Mouse (Mus musculus): Measurements from ENCODE around the gene Slc24a2. TPM values are rescaled to one million over a fixed set of nuclear protein-coding genes. Genes with fewer than 3 reads are reported as not detected.

The Slc24a2 gene
- polyA plus RNA-seq, 1 experiment from 2014 or later, result not detected

DNA sequence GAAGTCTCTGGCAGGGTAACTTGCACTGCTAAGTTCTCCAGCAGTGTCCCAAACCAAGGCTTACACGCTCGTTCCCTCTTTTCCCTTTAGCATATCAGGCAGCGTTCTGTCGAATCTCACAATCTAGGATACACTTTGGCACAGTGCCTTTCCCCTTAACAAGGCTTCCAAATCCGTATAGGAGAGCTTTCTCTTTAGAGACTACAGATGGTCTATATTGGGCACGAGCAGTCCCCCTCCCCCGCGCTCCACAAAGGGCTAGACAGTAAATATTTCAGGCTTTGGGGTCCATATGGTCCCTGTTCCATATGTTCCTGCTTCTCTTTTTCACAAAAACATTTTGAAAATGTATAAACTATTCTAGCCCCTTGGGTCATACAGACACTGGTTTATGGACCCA lies 205.7 kb downstream of the Slc24a2 start:
- Histone ChIP-seq H3K9ac (ENCODE audit: low read length) (no peak overlapping the region), H3K4me1 (replicated peaks; ENCODE audit: control insufficient read depth, insufficient read depth, low read length) (no peaks in the 10 kb centered on the region), H3K27me3 (replicated peaks; ENCODE audit: control insufficient read depth, insufficient read depth, low read length) (no peaks in the 10 kb centered on the region), H3K36me3 (ENCODE audit: control insufficient read depth, insufficient read depth, low read length) (no peaks in the 10 kb centered on the region), H3K27ac (ENCODE audit: low read depth) (no peak overlapping the region), H3K4me3 (ENCODE audit: low read depth, low read length) (no peak overlapping the region), H3K4me2 (ENCODE audit: low read length) (no peak overlapping the region), H3K9me3 (ENCODE audit: control insufficient read depth, low read length) (no peaks in the 10 kb centered on the region)
- DNase-seq (ENCODE audit: low spot score) (no peak), ATAC-seq (replicated peaks; ENCODE audit: low FRiP score, low TSS enrichment, low read depth) (no peak)
- WGBS, result 61% methylated on average over 8 of the region's 8 CpGs

DNA sequence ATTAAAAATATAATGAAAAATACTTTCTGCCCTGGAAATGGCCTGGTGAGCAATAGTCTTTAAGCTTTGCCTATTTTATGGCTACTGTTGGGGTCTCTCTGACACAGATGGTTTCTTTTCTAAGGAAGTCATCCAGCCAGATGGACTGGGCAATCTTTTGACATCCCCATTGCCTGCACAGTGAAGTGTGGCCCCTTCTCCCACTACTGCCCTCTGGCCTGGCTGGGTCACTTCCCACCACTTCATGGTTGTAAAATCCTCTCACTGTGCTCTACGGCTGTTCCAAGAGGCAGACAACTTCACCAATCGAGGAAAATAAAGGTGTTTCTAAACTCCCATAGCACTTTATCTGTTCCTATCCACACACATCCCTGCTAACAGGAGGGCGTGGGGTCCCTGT lies 208.7 kb downstream of the Slc24a2 start:
- Histone ChIP-seq H3K27me3 (replicated peaks; ENCODE audit: control insufficient read depth, insufficient read depth, low read length) (no peaks in the 10 kb centered on the region), H3K4me2 (ENCODE audit: low read length) (no peak overlapping the region), H3K36me3 (ENCODE audit: control insufficient read depth, insufficient read depth, low read length) (no peaks in the 10 kb centered on the region), H3K4me3 (ENCODE audit: low read depth, low read length) (no peak overlapping the region), H3K9me3 (ENCODE audit: control insufficient read depth, low read length) (no peaks in the 10 kb centered on the region), H3K4me1 (replicated peaks; ENCODE audit: control insufficient read depth, insufficient read depth, low read length) (no peaks in the 10 kb centered on the region), H3K27ac (ENCODE audit: low read depth) (no peak overlapping the region), H3K9ac (ENCODE audit: low read length) (no peak overlapping the region)
- ATAC-seq (replicated peaks; ENCODE audit: low FRiP score, low TSS enrichment, low read depth) (no peak), DNase-seq (ENCODE audit: low spot score) (no peak)
- WGBS, result 68% methylated on average over 3 of the region's 3 CpGs

DNA sequence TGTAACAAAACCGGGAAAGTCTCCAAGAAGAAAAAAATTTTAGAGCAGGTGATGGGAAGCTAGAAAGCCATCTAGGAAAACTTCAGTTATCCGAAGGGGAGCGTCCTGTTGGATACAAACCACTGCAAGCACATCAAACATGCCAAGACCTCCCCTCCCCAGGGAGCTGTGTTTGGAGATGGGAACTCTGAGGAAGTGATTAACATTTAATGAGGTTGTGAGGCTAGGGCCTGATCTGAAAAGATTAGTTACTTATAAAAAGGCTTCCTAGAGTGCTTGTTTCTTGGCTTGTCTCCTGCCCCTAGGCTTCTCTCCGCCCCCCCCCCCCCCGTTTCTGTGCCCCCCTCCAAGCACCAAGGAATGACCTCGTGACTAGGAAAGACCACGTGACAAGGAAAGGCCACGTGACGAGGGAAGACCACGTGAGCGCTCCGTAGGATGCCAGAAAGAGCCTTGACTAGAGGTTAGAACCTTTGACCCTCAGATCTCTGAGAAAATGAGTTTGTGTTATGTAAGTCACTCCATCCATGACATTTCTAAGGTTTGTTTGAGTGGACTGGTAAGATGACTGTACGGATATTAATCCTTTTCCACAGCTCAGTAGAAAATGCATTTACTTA lies 210.7 kb downstream of the Slc24a2 start:
- Histone ChIP-seq H3K9me3 (ENCODE audit: control insufficient read depth, low read length) (no peaks in the 10 kb centered on the region), H3K27ac (ENCODE audit: low read depth) (no peak overlapping the region), H3K4me2 (ENCODE audit: low read length) (no peak overlapping the region), H3K27me3 (replicated peaks; ENCODE audit: control insufficient read depth, insufficient read depth, low read length) (no peaks in the 10 kb centered on the region), H3K9ac (ENCODE audit: low read length) (no peak overlapping the region), H3K36me3 (ENCODE audit: control insufficient read depth, insufficient read depth, low read length) (no peaks in the 10 kb centered on the region), H3K4me1 (replicated peaks; ENCODE audit: control insufficient read depth, insufficient read depth, low read length) (no peaks in the 10 kb centered on the region), H3K4me3 (ENCODE audit: low read depth, low read length) (no peak overlapping the region)
- WGBS, result 63% methylated on average over 13 of the region's 13 CpGs
- DNase-seq (ENCODE audit: low spot score) (no peak), ATAC-seq (replicated peaks; ENCODE audit: low FRiP score, low TSS enrichment, low read depth) (no peak)

DNA sequence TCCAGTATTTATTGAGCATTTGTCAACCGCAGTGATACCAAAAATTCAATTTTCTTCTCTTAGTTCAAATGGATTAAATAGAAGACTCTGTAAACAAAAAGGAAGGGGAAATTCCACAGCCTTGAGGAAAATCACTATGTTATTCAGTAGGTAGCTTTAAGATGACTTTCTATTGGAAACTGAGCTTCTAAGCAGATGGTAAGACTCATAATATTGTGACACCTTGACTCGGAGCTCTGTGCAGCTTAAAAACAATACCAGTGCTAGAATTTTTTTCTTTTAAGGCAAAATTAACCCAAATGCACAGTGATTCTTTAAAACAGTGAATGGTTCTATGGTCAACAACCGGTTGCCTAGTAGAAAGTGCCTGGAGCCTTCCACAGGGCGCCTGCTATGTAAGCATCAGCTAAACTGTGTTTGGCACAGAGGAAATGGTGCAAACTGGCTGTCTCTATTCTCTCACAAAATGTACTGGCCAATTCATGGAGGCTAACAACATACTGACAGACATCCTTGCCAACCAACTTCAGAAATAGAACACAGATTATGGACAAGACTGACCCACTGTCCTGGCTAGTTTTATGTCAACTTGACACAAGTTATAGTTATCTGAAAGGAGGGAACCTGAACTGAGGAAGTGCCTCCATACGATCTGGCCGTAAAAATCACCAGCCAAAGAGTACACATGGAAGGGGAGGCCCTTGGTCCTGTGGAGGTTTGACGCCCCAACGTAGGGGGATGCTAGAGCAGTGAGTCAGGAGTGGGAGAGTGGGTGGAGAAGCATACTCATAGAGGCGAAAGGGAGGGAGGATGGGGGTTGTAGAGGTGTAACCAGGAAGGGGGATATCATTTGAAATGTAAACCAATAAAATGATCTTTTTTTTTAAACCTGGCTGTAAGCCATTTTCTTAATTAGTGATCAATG lies 211.9 kb downstream of the Slc24a2 start:
- Histone ChIP-seq H3K4me3 (ENCODE audit: low read depth, low read length) (no peak overlapping the region), H3K27me3 (replicated peaks; ENCODE audit: control insufficient read depth, insufficient read depth, low read length) (no peaks in the 10 kb centered on the region), H3K36me3 (ENCODE audit: control insufficient read depth, insufficient read depth, low read length) (no peaks in the 10 kb centered on the region), H3K9me3 (ENCODE audit: control insufficient read depth, low read length) (no peaks in the 10 kb centered on the region), H3K4me2 (ENCODE audit: low read length) (no peak overlapping the region), H3K9ac (ENCODE audit: low read length) (no peak overlapping the region), H3K4me1 (replicated peaks; ENCODE audit: control insufficient read depth, insufficient read depth, low read length) (no peaks in the 10 kb centered on the region), H3K27ac (ENCODE audit: low read depth) (no peak overlapping the region)
- no peak for DNase-seq (ENCODE audit: low spot score)
- 76% methylated on average over 9 of the region's 9 CpGs for WGBS
- ATAC-seq (replicated peaks; ENCODE audit: low FRiP score, low TSS enrichment, low read depth), result no peak

DNA sequence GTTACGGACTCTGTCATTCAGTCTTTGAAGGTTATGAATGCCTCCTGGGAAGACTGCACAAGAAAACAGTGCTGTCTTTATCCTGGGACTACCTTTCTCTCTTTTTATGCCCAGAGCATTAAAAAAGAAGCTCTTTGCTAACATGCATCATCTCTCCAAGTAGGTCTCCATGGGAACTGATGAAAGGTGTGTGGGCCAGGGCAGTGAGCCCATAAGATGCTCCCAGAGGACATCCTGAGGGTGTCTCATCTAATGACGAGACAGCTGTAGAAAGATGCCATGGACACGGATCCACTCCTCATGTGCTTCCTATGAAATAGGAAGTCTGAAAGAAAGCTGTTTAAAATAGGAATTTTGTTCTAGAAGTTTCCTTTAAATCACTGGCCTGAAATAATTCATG lies 212.8 kb downstream of the Slc24a2 start:
- Histone ChIP-seq H3K36me3 (ENCODE audit: control insufficient read depth, insufficient read depth, low read length) (no peaks in the 10 kb centered on the region), H3K9ac (ENCODE audit: low read length) (no peak overlapping the region), H3K4me3 (ENCODE audit: low read depth, low read length) (no peak overlapping the region), H3K4me1 (replicated peaks; ENCODE audit: control insufficient read depth, insufficient read depth, low read length) (no peaks in the 10 kb centered on the region), H3K9me3 (ENCODE audit: control insufficient read depth, low read length) (no peaks in the 10 kb centered on the region), H3K4me2 (ENCODE audit: low read length) (no peak overlapping the region), H3K27me3 (replicated peaks; ENCODE audit: control insufficient read depth, insufficient read depth, low read length) (no peaks in the 10 kb centered on the region), H3K27ac (ENCODE audit: low read depth) (no peak overlapping the region)
- ATAC-seq (replicated peaks; ENCODE audit: low FRiP score, low TSS enrichment, low read depth), result no peak
- WGBS, result 81% methylated on average over 3 of the region's 3 CpGs
- no peak for DNase-seq (ENCODE audit: low spot score)

DNA sequence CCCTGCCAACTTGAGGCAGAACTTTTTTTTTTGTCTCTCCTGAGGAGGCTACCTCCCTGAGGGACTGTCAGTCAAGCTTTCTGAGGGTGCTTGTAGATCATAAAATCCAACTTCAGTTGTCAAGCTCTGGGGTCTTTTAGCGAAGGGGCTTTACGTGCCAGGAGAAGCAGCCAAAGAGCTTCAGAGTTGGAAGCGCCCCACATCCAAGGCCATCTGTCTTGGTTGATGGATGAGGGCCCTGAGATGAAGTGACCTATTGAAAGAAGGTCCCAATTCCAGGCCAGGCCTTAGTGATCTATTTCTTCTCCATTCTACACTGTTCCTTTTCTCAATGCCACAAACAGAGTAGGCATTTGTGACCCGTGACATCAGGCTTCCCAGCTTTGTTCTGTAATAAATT lies 214.5 kb downstream of the Slc24a2 start:
- Histone ChIP-seq H3K27me3 (replicated peaks; ENCODE audit: control insufficient read depth, insufficient read depth, low read length) (no peaks in the 10 kb centered on the region), H3K9me3 (ENCODE audit: control insufficient read depth, low read length) (no peaks in the 10 kb centered on the region), H3K9ac (ENCODE audit: low read length) (no peak overlapping the region), H3K27ac (ENCODE audit: low read depth) (no peak overlapping the region), H3K4me3 (ENCODE audit: low read depth, low read length) (no peak overlapping the region), H3K4me1 (replicated peaks; ENCODE audit: control insufficient read depth, insufficient read depth, low read length) (no peaks in the 10 kb centered on the region), H3K36me3 (ENCODE audit: control insufficient read depth, insufficient read depth, low read length) (no peaks in the 10 kb centered on the region), H3K4me2 (ENCODE audit: low read length) (no peak overlapping the region)
- no peak for DNase-seq (ENCODE audit: low spot score)
- ATAC-seq (replicated peaks; ENCODE audit: low FRiP score, low TSS enrichment, low read depth), result no peak
- 77% methylated on average over 4 of the region's 4 CpGs for WGBS

DNA sequence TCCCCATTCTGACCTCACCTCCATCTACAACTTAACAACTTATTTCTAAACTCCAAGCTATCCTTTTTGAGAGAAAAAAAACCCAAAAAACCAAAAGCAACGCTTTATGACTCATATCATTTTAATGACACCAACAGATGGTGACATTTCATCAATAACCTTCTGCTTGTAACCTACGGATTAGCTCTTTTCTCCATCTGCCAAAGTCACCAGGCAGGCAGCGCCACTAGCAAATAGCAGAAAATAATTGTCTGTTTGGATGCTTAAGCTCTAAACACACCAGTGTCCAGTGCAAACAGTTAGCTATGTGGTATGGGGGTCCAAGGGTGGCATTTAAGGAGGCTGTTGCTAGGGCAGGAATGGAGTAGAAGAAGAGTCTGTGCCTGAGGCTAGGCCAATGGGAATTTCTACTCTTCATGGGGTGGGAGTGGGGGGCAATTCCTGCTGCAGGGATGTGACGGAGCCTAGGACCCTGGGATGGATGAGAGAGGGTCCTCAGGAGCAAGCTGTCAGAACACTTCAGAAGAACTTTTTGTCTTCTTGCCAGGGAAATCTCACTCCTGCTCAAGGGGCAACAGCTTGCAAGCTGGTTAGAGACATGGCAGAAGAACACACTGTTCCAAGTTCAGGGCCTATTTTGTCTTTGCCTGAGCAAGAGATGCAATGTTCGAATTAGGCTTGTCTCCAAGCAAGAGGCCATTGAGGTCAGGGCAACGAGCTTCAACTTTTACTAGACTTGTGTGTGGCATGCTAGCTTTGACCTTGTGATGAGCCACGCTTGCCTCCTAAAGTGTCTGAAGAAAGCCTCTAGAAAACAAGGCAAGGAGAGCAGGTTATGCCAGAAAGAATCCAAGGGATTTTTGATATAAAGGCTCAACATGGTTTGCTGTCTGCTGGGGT lies 216.3 kb downstream of the Slc24a2 start:
- Histone ChIP-seq H3K27ac (ENCODE audit: low read depth) (no peak overlapping the region), H3K4me2 (ENCODE audit: low read length) (no peak overlapping the region), H3K27me3 (replicated peaks; ENCODE audit: control insufficient read depth, insufficient read depth, low read length) (no peaks in the 10 kb centered on the region), H3K36me3 (ENCODE audit: control insufficient read depth, insufficient read depth, low read length) (no peaks in the 10 kb centered on the region), H3K4me1 (replicated peaks; ENCODE audit: control insufficient read depth, insufficient read depth, low read length) (no peaks in the 10 kb centered on the region), H3K9me3 (ENCODE audit: control insufficient read depth, low read length) (no peaks in the 10 kb centered on the region), H3K4me3 (ENCODE audit: low read depth, low read length) (no peak overlapping the region), H3K9ac (ENCODE audit: low read length) (no peak overlapping the region)
- WGBS, result 77% methylated on average over 7 of the region's 7 CpGs
- no peak for ATAC-seq (replicated peaks; ENCODE audit: low FRiP score, low TSS enrichment, low read depth)
- no peak for DNase-seq (ENCODE audit: low spot score)

DNA sequence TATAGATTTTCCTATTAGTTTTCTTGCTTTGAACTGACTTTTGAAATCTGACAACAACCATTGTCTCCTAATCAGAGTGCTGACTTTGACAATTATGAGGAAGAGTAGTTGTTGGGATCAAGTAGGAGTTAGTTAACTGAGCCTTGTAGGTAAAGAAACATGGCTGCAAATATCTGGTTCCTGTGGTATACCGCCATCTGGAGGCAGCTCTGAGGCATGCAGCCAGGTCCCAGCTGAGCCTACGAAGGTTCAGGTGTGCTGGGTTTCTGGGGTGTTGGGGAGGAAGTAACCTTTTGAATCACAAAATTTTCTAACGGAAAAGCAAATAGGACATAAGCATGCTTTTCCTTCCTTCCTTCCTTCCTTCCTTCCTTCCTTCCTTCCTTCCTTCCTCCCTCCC lies 237.8 kb downstream of the Slc24a2 start:
- Histone ChIP-seq H3K36me3 (ENCODE audit: control insufficient read depth, insufficient read depth, low read length) (no peaks in the 10 kb centered on the region), H3K27ac (ENCODE audit: low read depth) (no peak overlapping the region), H3K4me1 (replicated peaks; ENCODE audit: control insufficient read depth, insufficient read depth, low read length) (no peaks in the 10 kb centered on the region), H3K9ac (ENCODE audit: low read length) (no peak overlapping the region), H3K27me3 (replicated peaks; ENCODE audit: control insufficient read depth, insufficient read depth, low read length) (no peaks in the 10 kb centered on the region), H3K9me3 (ENCODE audit: control insufficient read depth, low read length) (no peaks in the 10 kb centered on the region), H3K4me3 (ENCODE audit: low read depth, low read length) (no peak overlapping the region), H3K4me2 (ENCODE audit: low read length) (no peak overlapping the region)
- WGBS, result 58% methylated on average over 3 of the region's 3 CpGs
- DNase-seq (ENCODE audit: low spot score) (peak; percentile 49), ATAC-seq (replicated peaks; ENCODE audit: low FRiP score, low TSS enrichment, low read depth) (no peak)
